Mouse (Mus musculus) intestine, embryonic 16.5 days (tissue): ENCODE data around the gene Tmem207. TPM values are rescaled to one million over a fixed set of nuclear protein-coding genes. Genes with fewer than 3 reads are reported as not detected.
"Not testable (repeated sequence)": the region's sequence is repeated elsewhere in the genome, so short reads cannot be mapped to it uniquely, and the experiment has no call there.

Source experiments
- ATAC-seq: fragments of 200-750 bp; cut with Nextera tagmentation; 2 replicates; pipeline ENCODE4 v1.8.0; 2017; ENCODE audit warnings: moderate TSS enrichment, moderate library complexity
- H3K27ac ChIP-seq: fragments of 300-500 bp; sonication (generic); 2 replicates; pipeline ENCODE4 v1.5.1; 2014; ENCODE audit warnings: mild to moderate bottlenecking, low read length
- H3K27me3 ChIP-seq: fragments of 300-500 bp; sonication (generic); replicated peaks from 2 replicates; pipeline ENCODE4 v1.6.1; 2014; ENCODE audit warnings: low read length, control low read depth, mixed read lengths; ENCODE audit not compliant: control insufficient read depth, insufficient read depth
- H3K36me3 ChIP-seq: fragments of 300-500 bp; sonication (generic); 2 replicates; pipeline ENCODE4 v1.6.1; 2014; ENCODE audit warnings: low read length, control low read depth; ENCODE audit not compliant: control insufficient read depth, insufficient read depth
- H3K4me1 ChIP-seq: fragments of 300-500 bp; sonication (generic); 2 replicates; pipeline ENCODE4 v1.6.1; 2014; ENCODE audit warnings: low read length, control low read depth, mixed read lengths; ENCODE audit not compliant: control insufficient read depth, insufficient read depth
- H3K4me2 ChIP-seq: fragments of 300-500 bp; sonication (generic); 2 replicates; pipeline ENCODE4 v1.6.1; 2014; ENCODE audit warnings: low read depth, low read length, control low read depth
- H3K4me3 ChIP-seq: fragments of 300-500 bp; sonication (generic); 2 replicates; pipeline ENCODE4 v1.5.1; 2014; ENCODE audit warnings: mild to moderate bottlenecking, low read length
- H3K9ac ChIP-seq: fragments of 300-500 bp; sonication (generic); 2 replicates; pipeline ENCODE4 v1.6.1; 2014; ENCODE audit warnings: low read depth, low read length
- H3K9me3 ChIP-seq: fragments of 300-500 bp; sonication (generic); 2 replicates; pipeline ENCODE4 v1.6.1; 2016; ENCODE audit warnings: low read length, control low read depth; ENCODE audit not compliant: control insufficient read depth
- WGBS: fragments of 180-500 bp; shearing (Covaris S2); extraction: QIAGEN DNeasy Blood & Tissue Kit; methylation state at CpG from one replicate; pipeline ENCODE4 v1.1.7; 2014; 5-methylcytosine and 5-hydroxymethylcytosine counted together
- polyA plus RNA-seq: library from polyadenylated mRNA; unstranded; fragments of >200 nt; fragmentation: Nextera tagmentation; extraction: Ambion mirVana; gene quantifications from 2 replicates; pipeline ENCODE4 v1.2.1, GENCODE M21; 2015

The Tmem207 gene
- polyA plus RNA-seq, 1 experiment from 2014 or later, result not detected

DNA sequence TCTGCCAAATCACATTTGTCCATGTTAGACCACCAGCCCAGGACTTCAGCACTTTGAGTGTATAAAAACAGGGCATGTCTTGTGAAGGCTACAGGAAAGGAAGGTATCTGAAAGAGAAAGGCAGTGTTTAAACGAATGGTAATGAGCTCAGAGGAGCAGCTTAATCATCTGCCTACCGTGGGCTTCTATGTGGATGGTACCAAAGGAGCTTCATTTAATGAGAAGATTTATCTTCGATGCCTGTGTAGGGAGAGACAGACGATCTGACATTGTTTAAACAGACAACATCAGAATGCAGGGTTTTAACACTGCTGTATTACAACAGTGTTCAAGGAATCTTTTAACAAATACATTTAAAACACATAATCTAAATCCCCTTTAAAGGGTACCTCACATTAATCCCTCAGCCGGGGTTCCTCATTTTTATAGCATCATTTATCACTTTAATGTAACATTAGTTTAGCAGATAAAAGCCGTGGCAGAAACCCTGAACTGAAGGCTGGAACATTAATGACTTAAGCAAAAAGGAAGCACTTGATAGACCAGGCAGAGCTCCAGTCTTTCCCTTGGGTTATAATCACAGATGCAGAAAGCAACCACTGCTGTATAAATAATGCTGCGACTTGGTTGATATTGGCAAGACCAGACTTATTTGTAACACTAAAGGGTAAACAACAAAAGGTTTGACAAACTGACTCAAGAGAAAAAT, 19.8 kb upstream of the Tmem207 start:
- Histone ChIP-seq H3K9me3 (no peaks in the 10 kb centered on the region), H3K4me3 (no peak overlapping the region), H3K36me3 (no peaks in the 10 kb centered on the region), H3K4me1 (no peaks in the 10 kb centered on the region), H3K27ac (no peak overlapping the region), H3K9ac (no peak overlapping the region), H3K4me2 (no peak overlapping the region), H3K27me3 (no peaks in the 10 kb centered on the region)
- WGBS, result 13% methylated on average over 7 of the region's 7 CpGs
- no peak for ATAC-seq

DNA sequence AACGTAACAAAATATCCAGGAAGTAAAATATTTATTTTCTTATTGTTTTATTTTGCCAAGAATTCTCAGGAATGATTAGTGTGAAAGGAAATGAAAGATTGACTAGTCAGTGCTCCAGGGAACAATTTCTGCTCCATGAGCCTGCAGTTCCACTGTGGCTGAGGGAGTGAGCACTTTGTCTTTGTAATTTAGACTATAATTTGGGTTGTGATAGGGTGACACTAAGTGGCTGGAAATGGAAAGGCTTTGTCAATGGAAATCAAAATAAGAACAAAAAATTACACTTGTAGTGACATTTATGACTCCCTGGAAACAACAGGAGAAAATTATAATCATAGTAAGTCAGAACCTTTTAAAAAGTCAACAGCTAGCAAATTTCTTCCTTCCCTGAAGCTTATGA, 5.7 kb upstream of the Tmem207 start:
- no peaks in the 10 kb centered on the region for H3K36me3 ChIP-seq
- H3K4me2 ChIP-seq, result no peak overlapping the region
- H3K4me3 ChIP-seq, result no peak overlapping the region
- H3K9ac ChIP-seq, result no peak overlapping the region
- ATAC-seq, result no peak
- H3K4me1 ChIP-seq, result no peaks in the 10 kb centered on the region
- H3K27ac ChIP-seq, result no peak overlapping the region
- H3K9me3 ChIP-seq, result no peaks in the 10 kb centered on the region
- H3K27me3 ChIP-seq, result no peaks in the 10 kb centered on the region
- 84% methylated on average over 1 of the region's 1 CpGs for WGBS

DNA sequence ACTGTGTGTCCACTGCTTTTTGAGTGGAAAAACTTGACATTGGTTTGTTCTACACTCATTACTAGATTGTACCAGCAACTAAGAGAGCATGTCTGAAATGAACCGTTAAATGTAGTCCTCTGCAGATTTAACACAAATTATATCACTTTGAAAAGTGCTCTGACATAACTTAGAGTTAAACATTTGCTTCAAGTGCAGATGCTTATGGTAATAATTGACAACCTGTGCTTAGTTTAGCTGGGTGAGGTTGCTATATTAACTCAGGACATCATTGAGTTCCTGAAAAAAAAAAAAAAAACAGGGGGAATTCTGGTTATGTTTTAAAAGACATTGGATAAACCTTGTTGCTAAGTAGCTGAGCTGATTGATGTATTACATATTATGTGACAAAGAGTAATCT, 3.9 kb upstream of the Tmem207 start:
- Histone ChIP-seq H3K27ac (no peak overlapping the region), H3K4me1 (no peaks in the 10 kb centered on the region), H3K4me3 (no peak overlapping the region), H3K4me2 (no peak overlapping the region), H3K9ac (no peak overlapping the region), H3K36me3 (no peaks in the 10 kb centered on the region), H3K27me3 (no peaks in the 10 kb centered on the region), H3K9me3 (no peaks in the 10 kb centered on the region)
- no peak for ATAC-seq
- WGBS, result 67% methylated on average over 1 of the region's 1 CpGs

DNA sequence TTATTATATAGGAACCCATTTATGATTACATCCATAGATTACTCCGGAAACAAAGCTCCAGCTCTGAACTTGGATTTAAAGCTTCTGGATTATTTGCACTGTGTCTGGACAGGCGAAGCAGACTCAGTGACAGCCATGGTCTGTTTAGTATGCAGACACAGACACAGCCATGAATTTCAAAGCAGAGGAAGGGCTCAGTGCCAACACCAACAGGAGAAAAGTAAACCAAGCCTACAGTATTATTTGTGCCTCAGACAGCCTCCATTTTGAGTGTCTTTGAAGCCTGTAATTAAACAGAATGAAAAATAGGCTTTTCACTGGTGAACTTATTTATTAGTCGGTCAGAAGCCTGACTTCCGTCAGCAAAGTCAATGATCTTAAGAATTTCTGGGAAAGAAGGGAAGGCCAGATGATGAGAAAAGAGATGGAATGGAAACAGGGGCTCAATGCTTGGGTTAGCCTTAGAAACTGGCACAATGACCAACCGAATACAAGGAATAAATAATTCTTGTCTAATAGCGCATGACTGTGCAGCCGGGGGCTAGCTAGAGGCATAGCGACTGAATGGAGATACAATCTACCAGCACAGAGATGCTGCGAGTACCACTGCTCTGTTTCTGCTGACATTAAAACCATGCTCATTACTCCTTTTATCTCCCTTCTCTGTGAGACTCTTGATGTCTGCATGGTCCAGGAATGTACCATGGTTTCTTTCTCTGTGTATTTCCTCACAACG, 1.5 kb upstream of the Tmem207 start:
- Histone ChIP-seq H3K4me3 (no peak overlapping the region), H3K27ac (no peak overlapping the region; the same call in 1 of the 2 replicates), H3K4me1 (no peaks in the 10 kb centered on the region), H3K9me3 (no peaks in the 10 kb centered on the region), H3K36me3 (no peaks in the 10 kb centered on the region), H3K9ac (no peak overlapping the region), H3K4me2 (no peak overlapping the region), H3K27me3 (no peaks in the 10 kb centered on the region)
- WGBS, result 54% methylated on average over 10 of the region's 10 CpGs
- ATAC-seq, result no peak

DNA sequence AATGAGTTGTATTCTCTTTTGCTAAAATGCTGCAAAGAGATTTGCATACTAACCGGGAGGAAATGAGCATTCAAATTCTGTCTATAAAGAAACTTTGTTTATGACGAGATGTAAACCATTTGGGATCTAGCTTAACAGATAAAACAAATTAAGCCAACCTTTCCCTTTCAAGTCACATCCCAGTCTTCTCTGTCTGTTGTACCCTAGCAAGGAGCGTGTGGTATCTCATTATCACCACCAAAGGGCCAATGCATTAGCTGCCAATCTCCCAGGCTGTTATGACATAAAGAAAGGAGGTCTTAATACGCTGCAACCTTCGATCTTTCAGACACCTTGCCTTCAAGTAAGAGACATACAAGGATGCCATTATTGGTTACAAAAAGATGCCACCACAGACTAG, 737 bp downstream of the Tmem207 start:
- ATAC-seq, result no peak
- Histone ChIP-seq H3K9ac (no peak overlapping the region), H3K27ac (no peak overlapping the region), H3K27me3 (no peaks in the 10 kb centered on the region), H3K4me3 (no peak overlapping the region), H3K9me3 (no peaks in the 10 kb centered on the region), H3K36me3 (no peaks in the 10 kb centered on the region), H3K4me1 (no peaks in the 10 kb centered on the region), H3K4me2 (no peak overlapping the region)
- WGBS, result 80% methylated on average over 5 of the region's 5 CpGs

DNA sequence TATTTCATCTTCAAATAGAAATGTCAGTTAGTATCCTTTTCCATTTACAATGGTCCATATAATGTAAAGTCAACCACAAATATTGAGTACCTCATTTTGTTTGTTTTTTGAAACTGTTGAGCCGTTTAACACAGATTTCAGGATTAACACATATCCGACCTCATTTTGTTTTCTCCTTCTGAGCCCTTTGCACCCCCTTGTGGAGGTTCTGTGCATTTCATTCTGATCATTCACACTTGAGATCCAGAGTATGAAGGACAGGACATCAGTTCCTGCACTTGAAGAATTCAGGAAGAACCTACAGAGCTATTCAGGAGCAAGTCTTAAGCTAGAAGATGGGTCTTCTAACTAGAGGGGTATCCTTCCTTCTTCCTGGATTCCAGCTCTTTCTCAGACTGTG, 7.0 kb downstream of the Tmem207 start:
- 38% methylated on average over 2 of the region's 2 CpGs for WGBS
- Histone ChIP-seq H3K9ac (no peak overlapping the region), H3K4me2 (no peak overlapping the region), H3K36me3 (no peaks in the 10 kb centered on the region), H3K4me1 (no peaks in the 10 kb centered on the region), H3K4me3 (no peak overlapping the region), H3K27ac (no peak overlapping the region), H3K27me3 (no peaks in the 10 kb centered on the region), H3K9me3 (no peaks in the 10 kb centered on the region)
- no peak for ATAC-seq

DNA sequence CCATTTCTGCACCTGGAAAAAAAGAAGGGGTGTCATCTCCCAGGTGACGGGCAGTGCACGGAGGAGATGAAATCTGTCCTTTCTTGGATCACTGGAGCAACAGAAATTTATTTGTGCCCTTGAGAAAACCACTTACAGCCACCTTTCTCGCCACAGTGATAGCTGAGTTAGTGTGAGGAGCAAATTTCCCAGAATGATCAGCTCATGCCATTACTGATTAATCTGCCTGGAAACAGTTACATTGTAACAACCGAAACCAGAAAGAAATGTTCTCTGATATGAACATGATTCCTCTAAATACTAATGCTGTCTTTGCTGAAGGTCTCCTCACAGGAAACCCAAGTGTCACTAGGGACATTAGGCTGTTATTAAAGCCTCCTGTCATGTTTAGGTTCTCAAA, 21.6 kb downstream of the Tmem207 start:
- Histone ChIP-seq H3K4me2 (no peak overlapping the region), H3K9ac (no peak overlapping the region), H3K27me3 (no peaks in the 10 kb centered on the region), H3K27ac (no peak overlapping the region), H3K4me1 (no peaks in the 10 kb centered on the region), H3K9me3 (no peaks in the 10 kb centered on the region), H3K4me3 (no peak overlapping the region), H3K36me3 (no peaks in the 10 kb centered on the region)
- no peak for ATAC-seq
- WGBS, result 61% methylated on average over 4 of the region's 4 CpGs

DNA sequence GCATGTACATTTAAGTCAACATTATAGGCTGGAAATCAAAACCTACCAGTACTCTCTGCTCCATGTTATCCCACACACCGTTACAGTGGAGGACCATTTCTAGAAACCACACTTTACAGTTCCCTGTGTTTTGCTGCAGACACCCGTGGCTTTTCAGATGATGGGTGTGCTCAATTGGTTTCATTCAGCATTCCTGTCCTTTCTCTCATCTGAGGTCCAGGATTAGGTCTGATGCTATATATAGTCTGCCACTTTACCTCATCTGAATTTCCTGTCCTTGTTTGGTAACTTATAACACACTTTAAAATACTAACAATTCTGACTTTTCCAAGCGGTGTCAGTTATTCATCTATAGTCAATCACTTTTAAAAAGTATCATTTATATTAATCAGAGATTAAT, 25.8 kb downstream of the Tmem207 start:
- no peak overlapping the region for H3K9ac ChIP-seq
- no peak overlapping the region for H3K27ac ChIP-seq
- H3K4me3 ChIP-seq, result no peak overlapping the region
- no peaks in the 10 kb centered on the region for H3K36me3 ChIP-seq
- no peaks in the 10 kb centered on the region for H3K9me3 ChIP-seq
- no peak for ATAC-seq
- no peaks in the 10 kb centered on the region for H3K27me3 ChIP-seq
- no peaks in the 10 kb centered on the region for H3K4me1 ChIP-seq
- WGBS, result 76% methylated on average over 3 of the region's 3 CpGs
- H3K4me2 ChIP-seq, result no peak overlapping the region

DNA sequence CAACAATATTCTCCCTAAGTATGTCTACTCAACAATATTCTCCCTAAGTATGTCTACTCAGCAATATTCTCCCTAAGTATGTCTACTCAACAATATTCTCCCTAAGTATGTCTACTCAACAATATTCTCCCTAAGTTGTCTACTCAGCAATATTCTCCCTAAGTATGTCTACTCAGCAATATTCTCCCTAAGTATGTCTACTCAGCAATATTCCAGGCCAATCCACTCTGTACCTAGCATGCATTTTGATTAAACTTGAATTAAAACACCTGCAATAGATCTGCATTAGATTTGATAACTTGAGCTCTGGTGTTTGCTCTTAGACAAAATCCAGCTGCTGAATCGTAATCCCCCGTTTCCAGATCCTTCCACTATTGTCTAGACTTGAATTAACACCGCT, 26.9 kb downstream of the Tmem207 start:
- H3K4me3 ChIP-seq, H3K36me3 ChIP-seq, H3K4me1 ChIP-seq, H3K27me3 ChIP-seq, H3K4me2 ChIP-seq, H3K9ac ChIP-seq, H3K9me3 ChIP-seq, ATAC-seq, H3K27ac ChIP-seq: not testable (repeated sequence)
- 83% methylated on average over 3 of the region's 3 CpGs for WGBS
